Mouse (Mus musculus): Measurements from ENCODE around the gene Oas1f.
"Not testable (repeated sequence)": the region's sequence is repeated elsewhere in the genome, so short reads cannot be mapped to it uniquely, and the experiment has no call there.

GRCm38 (mm10) chr5:120881681-120882080, 34.5 kb downstream of the Oas1f start:
- not testable (repeated sequence) for TF ChIP-seq EP300, CTCF (IDR thresholded peaks at IDR 0.05; ENCODE audit: low read depth)
